Mouse (Mus musculus) neural tube, embryonic 11.5 days (tissue): ENCODE results near the gene Hdgf. TPM values are rescaled to one million over a fixed set of nuclear protein-coding genes. Genes with fewer than 3 reads are reported as not detected.
A peak's percentile ranks its signal among the peaks of the same experiment; 100 is the strongest.

Experiments used
- ATAC-seq: fragments of 200-750 bp; cut with Nextera tagmentation; 2 replicates; pipeline ENCODE4 v1.8.0; 2017; ENCODE audit warnings: moderate number of reproducible peaks, mild to moderate bottlenecking, moderate TSS enrichment, moderate library complexity; ENCODE audit not compliant: insufficient read depth, low FRiP score, low TSS enrichment
- DNase-seq: peaks from one replicate; pipeline ENCODE4 v3.0.0-alpha.2; 2015; ENCODE audit warnings: low spot score
- H3K27ac ChIP-seq: fragments of 300-500 bp; sonication (generic); 2 replicates; pipeline ENCODE4 v1.5.1; 2014; ENCODE audit warnings: low read depth, mild to moderate bottlenecking, low read length
- H3K27me3 ChIP-seq: fragments of 300-500 bp; sonication (generic); 2 replicates; pipeline ENCODE4 v1.6.1; 2014; ENCODE audit warnings: mild to moderate bottlenecking, low read length, mixed read lengths; ENCODE audit not compliant: control insufficient read depth, insufficient read depth
- H3K36me3 ChIP-seq: fragments of 300-500 bp; sonication (generic); 2 replicates; pipeline ENCODE4 v1.6.1; 2014; ENCODE audit warnings: mild to moderate bottlenecking, low read length, moderate library complexity, mixed read lengths; ENCODE audit not compliant: control insufficient read depth, insufficient read depth
- H3K4me1 ChIP-seq: fragments of 300-500 bp; sonication (generic); 2 replicates; pipeline ENCODE4 v1.6.1; 2014; ENCODE audit warnings: low read length, mixed read lengths; ENCODE audit not compliant: control insufficient read depth, insufficient read depth
- H3K4me2 ChIP-seq: fragments of 300-500 bp; sonication (generic); 2 replicates; pipeline ENCODE4 v1.6.1; 2014; ENCODE audit warnings: low read depth, mild to moderate bottlenecking, moderate library complexity
- H3K4me3 ChIP-seq: fragments of 300-500 bp; sonication (generic); 2 replicates; pipeline ENCODE4 v1.5.1; 2014; ENCODE audit warnings: low read depth, low read length
- H3K9ac ChIP-seq: fragments of 300-500 bp; sonication (generic); 2 replicates; pipeline ENCODE4 v1.6.1; 2014; ENCODE audit warnings: mild to moderate bottlenecking, low read length
- H3K9me3 ChIP-seq: fragments of 300-500 bp; sonication (generic); 2 replicates; pipeline ENCODE4 v1.6.1; 2016; ENCODE audit warnings: low read length; ENCODE audit not compliant: control insufficient read depth
- WGBS: fragments of 180-500 bp; shearing (Covaris S2); extraction: QIAGEN DNeasy Blood & Tissue Kit; methylation state at CpG from one replicate; pipeline ENCODE4 v1.1.7; 2014; 5-methylcytosine and 5-hydroxymethylcytosine counted together
- polyA plus RNA-seq: library from polyadenylated mRNA; unstranded; fragments of >200 nt; fragmentation: Nextera tagmentation; extraction: Ambion mirVana; gene quantifications from 2 replicates; pipeline ENCODE4 v1.2.1, GENCODE M21; 2014

Hdgf gene
- polyA plus RNA-seq, 1 experiment from 2014 or later = 256 TPM

GRCm38 (mm10) chr3:87913891-87914290, 7.8 kb downstream of the Hdgf start:
- ATAC-seq = no peak

GRCm38 (mm10) chr3:87916990-87917389, 10.9 kb downstream of the Hdgf start:
- ATAC-seq (no peak), DNase-seq (no peak)
- H3K9me3 ChIP-seq = no peaks in the 10 kb centered on the region
- no peaks in the 10 kb centered on the region for H3K27me3 ChIP-seq
- no peak overlapping the region for H3K9ac ChIP-seq
- 88% methylated on average over 1 of the region's 1 CpGs for WGBS
- H3K4me1 ChIP-seq = 0 out of 2 replicates have a peak, but pooled peaks cover 2% of the 10 kb centered on the region
- no peak overlapping the region for H3K4me3 ChIP-seq
- peaks cover 12% of the 10 kb centered on the region for H3K36me3 ChIP-seq
- no peak overlapping the region for H3K27ac ChIP-seq
- H3K4me2 ChIP-seq = no peak overlapping the region

More at GRCm38 (mm10) chr3:87913891-87914290, 7.8 kb downstream of the Hdgf start:
- Histone ChIP-seq H3K4me1 (peaks cover 17% of the 10 kb centered on the region), H3K9me3 (no peaks in the 10 kb centered on the region), H3K9ac (no peak overlapping the region), H3K27me3 (no peaks in the 10 kb centered on the region), H3K27ac (no peak overlapping the region), H3K4me2 (no peak overlapping the region), H3K4me3 (no peak overlapping the region), H3K36me3 (peaks cover 12% of the 10 kb centered on the region)
- WGBS = 95% methylated on average over 10 of the region's 10 CpGs
- no peak for DNase-seq

- WGBS = 92% methylated on average over 1 of the region's 1 CpGs
- Histone ChIP-seq H3K4me3 (no peak overlapping the region), H3K36me3 (peaks cover 17% of the 10 kb centered on the region), H3K27ac (no peak overlapping the region), H3K9me3 (no peaks in the 10 kb centered on the region), H3K27me3 (no peaks in the 10 kb centered on the region), H3K4me1 (0 out of 2 replicates have a peak, but pooled peaks cover 2% of the 10 kb centered on the region), H3K4me2 (no peak overlapping the region), H3K9ac (no peak overlapping the region)
- DNase-seq (no peak), ATAC-seq (no peak)
These were observed 12.4 kb downstream of the Hdgf start for GRCm38 (mm10) chr3:87918551-87918950.

- Histone ChIP-seq H3K4me3 (peak within 1 kb of the TSS; percentile 49), H3K9me3 (no peaks in the 10 kb centered on the region), H3K36me3 (peaks cover 16% of the 10 kb centered on the region), H3K27ac (no peak within 1 kb of the TSS), H3K27me3 (no peaks in the 10 kb centered on the region), H3K4me1 (0 out of 2 replicates have a peak, but pooled peaks cover 2% of the 10 kb centered on the region), H3K9ac (peak within 1 kb of the TSS; percentile 51), H3K4me2 (peak within 1 kb of the TSS; percentile 62)
- ATAC-seq (peak; percentile 76), DNase-seq (peak; percentile 77)
- WGBS = under 1% methylated on average over 30 of the region's 30 CpGs
These were observed 13.4 kb downstream of the Hdgf start, which contains the start of gene Mrpl24 for GRCm38 (mm10) chr3:87919336-87920108. TSS of gene Mrpl24 (plus strand) at chr3:87919506.

- no peaks in the 10 kb centered on the region for H3K27me3 ChIP-seq
- H3K9ac ChIP-seq = no peak overlapping the region
- H3K9me3 ChIP-seq = no peaks in the 10 kb centered on the region
- no peak for DNase-seq
- H3K36me3 ChIP-seq = peaks cover 18% of the 10 kb centered on the region
- 65% methylated on average over 9 of the region's 9 CpGs for WGBS
- ATAC-seq = no peak
- 0 out of 2 replicates have a peak, but pooled peaks cover 2% of the 10 kb centered on the region for H3K4me1 ChIP-seq
- H3K4me2 ChIP-seq = peak overlapping the region; percentile 62
- peak overlapping the region; percentile 49 for H3K4me3 ChIP-seq
- no peak overlapping the region for H3K27ac ChIP-seq
These were observed 14.3 kb downstream of the Hdgf start for GRCm38 (mm10) chr3:87920270-87920943.

- no peaks in the 10 kb centered on the region for H3K9me3 ChIP-seq
- no peak overlapping the region for H3K9ac ChIP-seq
- DNase-seq = no peak
- H3K27ac ChIP-seq = no peak overlapping the region
- H3K4me1 ChIP-seq = peaks cover 9% of the 10 kb centered on the region
- ATAC-seq = no peak
- H3K27me3 ChIP-seq = no peaks in the 10 kb centered on the region
- H3K36me3 ChIP-seq = peaks cover 21% of the 10 kb centered on the region
- WGBS = 96% methylated on average over 7 of the region's 7 CpGs
- H3K4me3 ChIP-seq = no peak overlapping the region
- no peak overlapping the region for H3K4me2 ChIP-seq
These were observed 18.9 kb downstream of the Hdgf start for GRCm38 (mm10) chr3:87924996-87925395.

- Histone ChIP-seq H3K27ac (no peak overlapping the region), H3K27me3 (no peaks in the 10 kb centered on the region), H3K9ac (no peak overlapping the region), H3K36me3 (peaks cover 25% of the 10 kb centered on the region), H3K4me1 (peaks cover 13% of the 10 kb centered on the region), H3K9me3 (no peaks in the 10 kb centered on the region), H3K4me3 (no peak overlapping the region), H3K4me2 (no peak overlapping the region)
- DNase-seq (no peak), ATAC-seq (no peak)
- 89% methylated on average over 5 of the region's 5 CpGs for whole genome bisulfite sequencing
These were observed 21.3 kb downstream of the Hdgf start for GRCm38 (mm10) chr3:87927452-87927851.

- Histone ChIP-seq H3K4me3 (peak overlapping the region; percentile 96), H3K4me1 (peaks cover 13% of the 10 kb centered on the region), H3K4me2 (peak overlapping the region; percentile 74), H3K36me3 (peaks cover 19% of the 10 kb centered on the region), H3K27ac (peak overlapping the region; percentile 44), H3K27me3 (no peaks in the 10 kb centered on the region), H3K9ac (peak overlapping the region; percentile 84), H3K9me3 (no peaks in the 10 kb centered on the region)
- DNase-seq = no peak
- ATAC-seq = no peak; the same call in 1 of the 2 replicates
- 9% methylated on average over 26 of the region's 26 CpGs for WGBS
These were observed 23.4 kb downstream of the Hdgf start for GRCm38 (mm10) chr3:87929341-87930077.
